Mouse (Mus musculus) yolk sac, embryonic 10.5 days (tissue): ENCODE measurements at regions not wholly inside any gene's neighbourhood (a gene's known extent, or its start where the extent isn't known, plus 50 kb on each side); places are given as distances from the start of the nearest gene placed in this dataset.
A peak's percentile ranks its signal among the peaks of the same experiment; 100 is the strongest.

Experiments used
- DNase-seq: peaks from one replicate; pipeline ENCODE4 v3.0.0-alpha.2; 2017; ENCODE audit warnings: low spot score

GRCm38 (mm10) chr10:83896160-83896559 lies 173.5 kb downstream of the 1500009L16Rik start:
- DNase-seq, result no peak

GRCm38 (mm10) chr10:83897558-83897957 lies 174.9 kb downstream of the 1500009L16Rik start:
- no peak for DNase-seq

- DNase-seq, result no peak
Observed at GRCm38 (mm10) chr10:83906751-83907150, 184.1 kb downstream of the 1500009L16Rik start.

GRCm38 (mm10) chr10:83910649-83911370 lies 188.1 kb downstream of the 1500009L16Rik start:
- DNase-seq, result no peak

- DNase-seq, result peak; percentile 33
Observed at GRCm38 (mm10) chr10:83914401-83915132, 191.9 kb downstream of the 1500009L16Rik start.

GRCm38 (mm10) chr10:83915133-83915730 lies 192.6 kb downstream of the 1500009L16Rik start:
- no peak for DNase-seq

- no peak for DNase-seq
Observed at GRCm38 (mm10) chr10:83926990-83927389, 204.3 kb downstream of the 1500009L16Rik start.

- no peak for DNase-seq
Observed at GRCm38 (mm10) chr10:83927554-83927953, 204.9 kb downstream of the 1500009L16Rik start.

GRCm38 (mm10) chr10:83931758-83932157 lies 209.1 kb downstream of the 1500009L16Rik start:
- no peak for DNase-seq

GRCm38 (mm10) chr10:83933201-83933600 lies 210.5 kb downstream of the 1500009L16Rik start:
- DNase-seq, result no peak

- no peak for DNase-seq
Observed at GRCm38 (mm10) chr10:83934498-83934897, 211.8 kb downstream of the 1500009L16Rik start.

- no peak for DNase-seq
Observed at GRCm38 (mm10) chr10:83937168-83937567, 214.5 kb downstream of the 1500009L16Rik start.

- DNase-seq, result peak; percentile 26
Observed at GRCm38 (mm10) chr10:83942101-83942500, 219.4 kb downstream of the 1500009L16Rik start.

GRCm38 (mm10) chr10:83944158-83944557 lies 221.5 kb downstream of the 1500009L16Rik start:
- no peak for DNase-seq

GRCm38 (mm10) chr10:83944897-83945296 lies 222.2 kb downstream of the 1500009L16Rik start:
- no peak for DNase-seq

GRCm38 (mm10) chr10:83945503-83945902 lies 222.8 kb downstream of the 1500009L16Rik start:
- DNase-seq, result no peak

GRCm38 (mm10) chr10:83946186-83947176 lies 223.8 kb downstream of the 1500009L16Rik start:
- DNase-seq, result peak; percentile 26

- DNase-seq, result no peak
Observed at GRCm38 (mm10) chr10:83957118-83957759, 234.6 kb downstream of the 1500009L16Rik start.

- DNase-seq, result no peak
Observed at GRCm38 (mm10) chr10:83958397-83958796, 235.7 kb downstream of the 1500009L16Rik start.

GRCm38 (mm10) chr10:83958826-83959225 lies 236.2 kb downstream of the 1500009L16Rik start:
- no peak for DNase-seq

GRCm38 (mm10) chr10:83963232-83963760 lies 240.6 kb downstream of the 1500009L16Rik start:
- DNase-seq, result no peak
